Mouse (Mus musculus) ES-Bruce4 (cell line): ENCODE measurements at regions not wholly inside any gene's neighbourhood (a gene's known extent, or its start where the extent isn't known, plus 50 kb on each side); places are given as distances from the start of the nearest gene placed in this dataset.

Source experiments
- H3K27ac ChIP-seq: 2 replicates; pipeline ENCODE4 v1.5.1; 2012; ENCODE audit warnings: low read length, inconsistent platforms; ENCODE audit not compliant: insufficient read depth
- H3K27me3 ChIP-seq: 2 replicates; pipeline ENCODE4 v1.6.1; 2012; ENCODE audit warnings: mild to moderate bottlenecking, low read length, inconsistent platforms; ENCODE audit not compliant: control insufficient read depth, poor library complexity, insufficient read depth, severe bottlenecking
- H3K36me3 ChIP-seq: 2 replicates; pipeline ENCODE4 v1.6.1; 2012; ENCODE audit warnings: inconsistent platforms, mild to moderate bottlenecking, low read length, moderate library complexity; ENCODE audit not compliant: control insufficient read depth, poor library complexity, insufficient read depth, severe bottlenecking
- H3K4me1 ChIP-seq: one replicate; pipeline ENCODE4 v1.8.1; 2011; ENCODE audit warnings: low read length; ENCODE audit not compliant: control insufficient read depth, insufficient read depth
- H3K4me3 ChIP-seq: 2 replicates; pipeline ENCODE4 v1.5.1; 2011; ENCODE audit warnings: low read depth, mild to moderate bottlenecking, low read length
- H3K9ac ChIP-seq: 2 replicates; pipeline ENCODE4 v1.6.1; 2012; ENCODE audit warnings: low read depth, mild to moderate bottlenecking, inconsistent platforms; ENCODE audit not compliant: poor library complexity, severe bottlenecking
- H3K9me3 ChIP-seq: replicated peaks from 2 replicates; pipeline ENCODE4 v1.6.1; 2012; ENCODE audit warnings: mild to moderate bottlenecking, low read length, inconsistent platforms; ENCODE audit not compliant: control insufficient read depth, poor library complexity, insufficient read depth, severe bottlenecking
- CTCF ChIP-seq: IDR thresholded peaks from one replicate; pipeline ENCODE4 v1.8.1; 2011; ENCODE audit warnings: low read depth, low read length
- EP300 ChIP-seq: IDR thresholded peaks from 2 replicates; pipeline ENCODE4 v1.6.1; 2011; ENCODE audit warnings: low read depth, low read length; ENCODE audit not compliant: insufficient read depth
- POLR2A ChIP-seq: IDR thresholded peaks from one replicate; pipeline ENCODE4 v1.8.1; 2011; ENCODE audit warnings: low read length; ENCODE audit not compliant: insufficient read depth

DNA sequence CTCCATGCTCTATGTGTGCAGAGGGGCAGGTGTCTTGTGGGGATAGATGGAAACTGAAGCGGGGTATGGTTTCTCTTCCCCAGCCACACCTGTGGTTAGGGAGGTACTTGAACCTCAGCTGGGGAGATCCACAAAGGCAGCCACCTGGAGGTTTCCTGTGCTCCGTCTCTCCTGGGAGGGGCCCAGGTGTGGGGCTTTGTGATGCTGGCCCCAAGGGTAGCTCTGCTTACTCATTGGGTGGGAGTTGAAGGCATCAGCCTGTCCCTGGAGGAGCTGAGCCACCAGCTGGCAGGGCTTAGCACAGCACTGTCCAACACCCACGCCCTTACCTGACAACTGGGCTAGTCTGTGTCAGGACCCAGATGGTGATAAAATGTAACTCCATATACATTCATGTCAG lies 81.4 kb downstream of the Lhx2 start:
- H3K9me3 ChIP-seq, result no peaks in the 10 kb centered on the region
- no peak overlapping the region for H3K27ac ChIP-seq
- TF ChIP-seq POLR2A, result no peak
- H3K4me3 ChIP-seq, result no peak overlapping the region
- no peaks in the 10 kb centered on the region for H3K36me3 ChIP-seq
- no peaks in the 10 kb centered on the region for H3K27me3 ChIP-seq
- H3K9ac ChIP-seq, result no peak overlapping the region
- H3K4me1 ChIP-seq, result peaks cover 3% of the 10 kb centered on the region

GRCm38 (mm10) chr2:38422406-38422805 lies 83.3 kb downstream of the Lhx2 start:
- Histone ChIP-seq H3K4me3 (no peak overlapping the region), H3K27me3 (no peaks in the 10 kb centered on the region), H3K36me3 (no peaks in the 10 kb centered on the region), H3K4me1 (peaks cover 3% of the 10 kb centered on the region), H3K9ac (no peak overlapping the region), H3K27ac (no peak overlapping the region), H3K9me3 (no peaks in the 10 kb centered on the region)
- TF ChIP-seq POLR2A, result no peak
- TF ChIP-seq CTCF, result no peak
- TF ChIP-seq EP300, result 0 out of 2 replicates have a peak, but pooled peaks have one; percentile 48

GRCm38 (mm10) chr2:38423886-38424277 lies 84.8 kb downstream of the Lhx2 start:
- Histone ChIP-seq H3K4me1 (peaks cover 3% of the 10 kb centered on the region), H3K9me3 (no peaks in the 10 kb centered on the region), H3K27ac (no peak overlapping the region), H3K9ac (no peak overlapping the region), H3K4me3 (peak overlapping the region; percentile 17), H3K27me3 (no peaks in the 10 kb centered on the region), H3K36me3 (no peaks in the 10 kb centered on the region)
- no peak for TF ChIP-seq EP300
- TF ChIP-seq CTCF, result no peak
- TF ChIP-seq POLR2A, result no peak

DNA sequence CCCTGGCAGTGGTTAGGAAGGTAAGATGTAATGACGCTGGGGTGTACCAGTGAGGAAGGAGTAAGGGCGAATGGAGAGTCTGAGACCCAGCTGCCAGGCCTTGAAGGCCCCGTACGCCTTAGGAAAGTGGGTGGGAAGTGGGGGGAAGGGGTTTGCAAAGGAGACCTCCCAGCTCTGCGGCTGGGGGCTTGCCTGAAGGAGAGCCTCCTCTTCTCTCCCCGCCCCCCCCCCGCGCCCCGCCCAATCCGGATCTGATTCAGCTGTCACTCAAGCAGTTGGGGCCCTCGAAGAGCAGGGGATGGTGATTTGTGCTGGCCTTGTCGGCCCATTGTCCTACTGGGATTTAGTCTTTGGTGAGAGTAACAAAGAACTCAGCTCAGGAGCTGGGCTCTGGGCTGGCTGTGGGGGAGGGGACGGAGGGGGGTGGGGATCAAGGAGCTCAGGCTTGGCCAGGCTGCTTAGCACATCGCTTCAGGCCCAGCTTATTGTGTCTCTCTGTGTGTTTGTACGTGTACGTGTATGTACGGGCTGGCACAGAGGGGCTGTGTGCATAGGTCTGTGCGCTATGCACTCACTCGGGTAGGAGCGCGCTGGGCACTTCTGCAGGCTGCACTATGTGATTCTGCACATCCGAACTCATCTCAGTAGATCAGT lies 85.3 kb downstream of the Lhx2 start:
- no peaks in the 10 kb centered on the region for H3K9me3 ChIP-seq
- no peaks in the 10 kb centered on the region for H3K27me3 ChIP-seq
- H3K9ac ChIP-seq, result no peak overlapping the region
- TF ChIP-seq EP300, result peak; percentile 49; the same call in 1 of the 2 replicates
- no peak for TF ChIP-seq CTCF
- no peak for TF ChIP-seq POLR2A
- H3K27ac ChIP-seq, result no peak overlapping the region
- no peaks in the 10 kb centered on the region for H3K36me3 ChIP-seq
- peaks cover 3% of the 10 kb centered on the region for H3K4me1 ChIP-seq
- H3K4me3 ChIP-seq, result peak overlapping the region; percentile 46

DNA sequence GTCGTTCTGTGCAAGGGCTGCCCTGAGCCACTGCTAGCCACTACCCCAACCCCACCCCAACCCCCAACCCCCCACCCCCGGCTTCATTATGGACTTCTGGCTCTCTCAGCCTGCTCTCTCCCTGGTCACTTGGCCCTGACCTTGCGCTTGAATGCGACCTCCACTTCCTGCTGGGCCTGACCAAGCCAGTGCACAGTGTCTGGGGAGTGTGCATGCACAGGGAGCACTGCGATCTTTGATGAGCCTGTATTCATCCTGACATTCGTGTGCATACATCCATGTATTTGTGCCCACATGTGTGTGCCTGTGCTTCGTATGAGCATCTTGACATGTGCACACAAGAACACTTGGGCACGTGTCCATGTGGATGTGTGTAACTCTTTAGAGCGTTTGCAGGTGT lies 85.9 kb downstream of the Lhx2 start:
- H3K9me3 ChIP-seq, result no peaks in the 10 kb centered on the region
- peak; percentile 45; the same call in 1 of the 2 replicates for TF ChIP-seq EP300
- TF ChIP-seq POLR2A, result no peak
- H3K27me3 ChIP-seq, result no peaks in the 10 kb centered on the region
- no peak overlapping the region for H3K9ac ChIP-seq
- H3K27ac ChIP-seq, result no peak overlapping the region
- H3K4me1 ChIP-seq, result peaks cover 3% of the 10 kb centered on the region
- H3K36me3 ChIP-seq, result no peaks in the 10 kb centered on the region
- H3K4me3 ChIP-seq, result 0 out of 2 replicates have a peak overlapping the region, but pooled peaks have one; percentile 9

DNA sequence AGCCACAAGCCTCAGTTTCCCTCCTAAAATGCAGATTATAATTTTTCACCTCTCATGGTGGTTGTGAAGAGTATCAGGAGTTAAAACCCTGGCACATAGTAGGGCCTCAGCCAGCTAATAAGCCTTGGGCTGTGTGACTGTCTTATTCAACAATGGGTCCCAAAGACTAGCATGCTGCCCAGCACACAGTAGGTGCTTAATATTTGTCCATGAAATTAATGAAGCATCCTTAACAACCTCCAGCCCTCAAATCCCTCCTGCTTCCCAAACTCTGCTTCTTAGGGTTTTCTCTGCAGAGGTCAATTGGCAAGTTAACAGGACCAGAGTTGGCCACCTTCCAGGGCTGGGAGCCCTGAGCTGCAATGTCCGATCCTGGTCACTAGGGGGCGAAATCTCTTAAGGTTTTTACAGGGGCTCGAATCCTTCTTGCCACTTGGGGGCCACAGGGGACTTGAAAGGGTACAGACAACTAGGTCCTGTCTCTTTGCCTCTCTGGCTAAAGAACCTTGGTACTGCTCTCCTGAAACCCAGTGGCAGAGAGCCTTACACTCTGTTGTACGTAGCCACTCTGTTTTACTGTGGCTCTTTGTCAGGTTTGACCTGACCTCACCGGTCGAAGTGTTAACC lies 81.6 kb upstream of the Nek6 start:
- H3K27ac ChIP-seq, result no peak overlapping the region
- no peaks in the 10 kb centered on the region for H3K27me3 ChIP-seq
- H3K9me3 ChIP-seq, result no peaks in the 10 kb centered on the region
- H3K4me3 ChIP-seq, result no peak overlapping the region
- TF ChIP-seq CTCF (peak; percentile 95), POLR2A (no peak), EP300 (no peak)
- no peaks in the 10 kb centered on the region for H3K36me3 ChIP-seq
- no peaks in the 10 kb centered on the region for H3K4me1 ChIP-seq
- H3K9ac ChIP-seq, result no peak overlapping the region
